Comparison of ENCODE assay signal across 12 mouse cellular contexts in the genomic region with DNA sequence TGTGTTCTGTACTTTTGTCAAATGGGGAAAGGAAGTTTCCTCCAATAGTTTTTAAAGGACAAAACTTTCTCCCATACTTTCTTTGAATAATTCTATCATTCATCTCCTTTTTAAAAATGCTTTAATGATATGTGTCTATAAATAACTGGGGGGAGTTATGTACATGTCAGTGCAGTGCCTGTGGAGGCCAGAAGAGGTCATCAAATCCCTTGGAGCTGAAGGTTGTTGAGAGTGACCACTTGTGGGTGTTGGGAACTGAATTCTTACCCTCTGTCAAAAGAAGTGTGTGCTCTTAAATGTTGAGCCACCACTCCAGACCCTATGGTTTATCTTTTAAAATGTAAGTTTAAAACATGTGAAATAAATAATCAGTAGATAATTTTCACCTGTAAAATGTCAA. TPM values are rescaled to one million over a fixed set of nuclear protein-coding genes. Genes with fewer than 3 reads are reported as not detected.
DNase-seq lines count a peak whose midpoint lies in the region; TF ChIP-seq lines count a peak whose summit lies in the region.
"Had no signal": no experiment of that assay in that cellular context is flagged by ENCODE, and none has a peak within 500 bp of the region (broad histone marks: within the 10 kb centered on the region; RNA-seq: fewer than 3 reads in every experiment).

No protein-coding gene starts in this region.

- TF ChIP-seq POLR2A in cerebellum, adult 2 months (IDR thresholded peaks at IDR 0.05; ENCODE audit: borderline replicate concordance, insufficient read depth, low read length) = no peak
- no peak for TF ChIP-seq POLR2A in lung, adult 2 months (IDR thresholded peaks at IDR 0.05; ENCODE audit: borderline replicate concordance, extremely low read depth, low read depth, low read length)

- no peak overlapping the region for H3K27ac ChIP-seq in cerebellum, adult 2 months (ENCODE audit: insufficient read depth, low read length)
- no peak overlapping the region for H3K27ac ChIP-seq in ES-E14 (ENCODE audit: insufficient read depth, low read depth, low read length, poor library complexity, severe bottlenecking)
- H3K27ac ChIP-seq: limb, embryonic 13.5 days; midbrain, embryonic 12.5 days had no signal

- H3K27me3 ChIP-seq in cerebellum, adult 2 months (ENCODE audit: control insufficient read depth, insufficient read depth, low read length) = no peaks in the 10 kb centered on the region
- H3K27me3 ChIP-seq: limb, embryonic 13.5 days; midbrain, embryonic 12.5 days had no signal

- DNase-seq in cerebellum, adult 2 months = peak; percentile 62 to 65
- DNase-seq in cerebellum, adult 11-12 months = no peak
- DNase-seq in kidney, postnatal 10 days = peak; percentile 38
- no peak for DNase-seq in kidney, adult 11 months
- no peak for DNase-seq in ES-E14 (ENCODE audit: low read depth, low spot score)
- no peak for DNase-seq in lung, adult 2 months
- DNase-seq in ovary, postnatal 36 days (ENCODE audit: low spot score) = no peak
- no peak for DNase-seq in urinary bladder, postnatal 25 days (ENCODE audit: low spot score)
- DNase-seq: adrenal gland, adult 2 months; gastrocnemius, postnatal 25 days had no signal

- H3K9ac ChIP-seq in ES-E14 (ENCODE audit: insufficient read depth, low read depth, low read length, poor library complexity, severe bottlenecking) = no peak overlapping the region
- H3K9ac ChIP-seq: limb, embryonic 13.5 days; midbrain, embryonic 12.5 days had no signal

- H3K4me1 ChIP-seq in cerebellum, adult 2 months (ENCODE audit: control insufficient read depth, insufficient read depth, low read length) = peaks cover 28% of the 10 kb centered on the region
- H3K4me1 ChIP-seq in ES-E14 (ENCODE audit: control insufficient read depth in 2 of 2, insufficient read depth in 2 of 2, low read length in 2 of 2, poor library complexity in 1 of 2) = peaks cover 0 to 2% of the 10 kb centered on the region in 2 experiments; a peak in 1 of 4 replicates
- peaks cover 8% of the 10 kb centered on the region for H3K4me1 ChIP-seq in lung, adult 2 months (ENCODE audit: control insufficient read depth, insufficient read depth, low read length)
- H3K4me1 ChIP-seq: limb, embryonic 13.5 days; midbrain, embryonic 12.5 days had no signal

- H3K4me3 ChIP-seq in cerebellum, adult 2 months (replicated peaks; ENCODE audit: insufficient read depth, low read depth, low read length) = no peak overlapping the region
- no peak overlapping the region for H3K4me3 ChIP-seq in ES-E14 (ENCODE audit: insufficient read depth in 1 of 2, low read depth in 1 of 2, low read length in 2 of 2, poor library complexity in 1 of 2, severe bottlenecking in 1 of 2)
- no peak overlapping the region for H3K4me3 ChIP-seq in lung, adult 2 months (replicated peaks; ENCODE audit: extremely low read depth, low read depth, low read length)
- H3K4me3 ChIP-seq: limb, embryonic 13.5 days; midbrain, embryonic 12.5 days had no signal

- TF ChIP-seq CTCF in cerebellum, adult 2 months (IDR thresholded peaks at IDR 0.05; ENCODE audit: borderline replicate concordance, insufficient read depth, low read depth, low read length) = peak; percentile 68
- TF ChIP-seq CTCF in lung, adult 2 months (IDR thresholded peaks at IDR 0.05; ENCODE audit: insufficient read depth, low read length) = peak; percentile 52

- no peaks in the 10 kb centered on the region for H3K9me3 ChIP-seq in ES-E14 (ENCODE audit: control insufficient read depth, insufficient read depth, low read depth, low read length)
- H3K9me3 ChIP-seq: limb, embryonic 13.5 days; midbrain, embryonic 12.5 days had no signal

- H3K36me3 ChIP-seq in ES-E14 (ENCODE audit: control insufficient read depth, insufficient read depth, low read length, poor library complexity, severe bottlenecking) = no peaks in the 10 kb centered on the region
- H3K36me3 ChIP-seq: limb, embryonic 13.5 days; midbrain, embryonic 12.5 days had no signal

- in situ Hi-C loops in ES-E14 (cut with MboI; ENCODE audit: low sequenced_read_pairs in 2 of 2, unreplicated experiment in 2 of 2) = no loop called here

TF ChIP-seq in ES-E14, 5 proteins besides CTCF, POLR2A, EP300 and RAD21:
- TF ChIP-seq ZNF384 (IDR thresholded peaks at IDR 0.05; ENCODE audit: low read depth, low read length) (no peak), ZC3H11A (IDR thresholded peaks at IDR 0.05; ENCODE audit: borderline replicate concordance, low read depth, low read length) (peak; percentile 47; the same call in 1 of the 2 replicates)

RNA-seq across cellular contexts. Expression of gene Syne1, which starts 39.0 kb away (rescaled TPM):
- polyA plus RNA-seq in cerebellum, adult 2 months (2012; rRNA removed) = 295 and 355 TPM in 2 replicates
- 3.4 and 7.1 TPM in 2 replicates for total RNA-seq in ES-E14 (2012; rRNA removed)
- 40.2 and 52.0 TPM in 2 replicates for polyA plus RNA-seq in lung, adult 2 months (2012; rRNA removed)

Comparison
In these comparisons a context has a peak if more than half of its experiments do, and no peak if none do; other contexts are left out.
1. DNase-seq: peak in cerebellum, adult 2 months (2 of 2) and kidney, postnatal 10 days (single experiment); none in cerebellum, adult 11-12 months (single experiment), kidney, adult 11 months (single experiment), ES-E14 (single experiment), lung, adult 2 months (single experiment), ovary, postnatal 36 days (single experiment) and urinary bladder, postnatal 25 days (single experiment).